Mouse (Mus musculus) MEL (cell line): ENCODE results near the gene Sipa1l3. TPM values are rescaled to one million over a fixed set of nuclear protein-coding genes. Genes with fewer than 3 reads are reported as not detected.
A peak's percentile ranks its signal among the peaks of the same experiment; 100 is the strongest.

Source experiments
- DNase-seq: peaks from one replicate; pipeline ENCODE4 v3.0.0; 2011; ENCODE audit warnings: low read depth, low spot score
- H3K27ac ChIP-seq: 2 replicates; pipeline ENCODE4 v1.5.1; 2012; ENCODE audit warnings: low read depth, mild to moderate bottlenecking, control low read depth, low read length, moderate library complexity; ENCODE audit not compliant: control insufficient read depth
- H3K27me3 ChIP-seq, 2 experiments: fragments of 150-350 bp in 1 of 2; sonication (generic) in 1 of 2; 2 replicates each; pipeline ENCODE4 v1.6.1; 2012; ENCODE audit warnings: low read length in 2 of 2, mild to moderate bottlenecking in 2 of 2, improper control_type of control experiment in 1 of 2, moderate library complexity in 1 of 2; ENCODE audit not compliant: insufficient read depth in 2 of 2, control insufficient read depth in 1 of 2
- H3K36me3 ChIP-seq, 2 experiments: 2 replicates each; pipeline ENCODE4 v1.6.1; 2012 to 2014; ENCODE audit warnings: low read length in 2 of 2, improper control_type of control experiment in 1 of 2, inconsistent platforms in 1 of 2, mild to moderate bottlenecking in 1 of 2; ENCODE audit not compliant: insufficient read depth in 2 of 2, control insufficient read depth in 1 of 2
- H3K4me1 ChIP-seq, 2 experiments: fragments of 150-350 bp in 1 of 2; sonication (generic) in 1 of 2; 2 replicates each; pipeline ENCODE4 v1.6.1; 2012; ENCODE audit warnings: low read length in 2 of 2, improper control_type of control experiment in 1 of 2, mild to moderate bottlenecking in 1 of 2; ENCODE audit not compliant: insufficient read depth in 2 of 2, control insufficient read depth in 1 of 2
- H3K4me3 ChIP-seq, 2 experiments: fragments of 150-350 bp in 1 of 2; sonication (generic) in 1 of 2; 2 replicates each; pipeline ENCODE4 v1.5.1; 2012; ENCODE audit warnings: low read depth in 2 of 2, low read length in 2 of 2, mild to moderate bottlenecking in 2 of 2, moderate library complexity in 2 of 2, control low read depth in 1 of 2, improper control_type of control experiment in 1 of 2; ENCODE audit not compliant: control insufficient read depth in 1 of 2, insufficient read depth in 1 of 2
- H3K79me2 ChIP-seq: 2 replicates; pipeline ENCODE4 v1.6.1; 2012; ENCODE audit warnings: mild to moderate bottlenecking, low read length, moderate library complexity; ENCODE audit not compliant: control insufficient read depth, poor library complexity, insufficient read depth
- H3K9ac ChIP-seq: 2 replicates; pipeline ENCODE4 v1.6.1; 2012; ENCODE audit warnings: low read depth, mild to moderate bottlenecking, control low read depth, low read length, moderate library complexity; ENCODE audit not compliant: control insufficient read depth, poor library complexity, severe bottlenecking
- H3K9me3 ChIP-seq: fragments of 150-350 bp; sonication (generic); replicated peaks from 2 replicates; pipeline ENCODE4 v1.6.1; 2012; ENCODE audit warnings: mild to moderate bottlenecking, low read length, improper control_type of control experiment, moderate library complexity; ENCODE audit not compliant: insufficient read depth
- BHLHE40 ChIP-seq: IDR thresholded peaks from 2 replicates; pipeline ENCODE4 v1.6.1; 2012; ENCODE audit warnings: low read depth, mild to moderate bottlenecking, inconsistent platforms, low read length, improper control_type of control experiment, borderline replicate concordance
- CHD1 ChIP-seq: IDR thresholded peaks from 2 replicates; pipeline ENCODE4 v1.6.1; 2012; ENCODE audit warnings: low read depth, mild to moderate bottlenecking, inconsistent platforms, low read length, improper control_type of control experiment
- CHD2 ChIP-seq: IDR thresholded peaks from 2 replicates; pipeline ENCODE4 v1.6.1; 2011; ENCODE audit warnings: low read length, improper control_type of control experiment
- CTCF ChIP-seq, 3 experiments: IDR thresholded peaks in 2 of 3; conservative IDR thresholded peaks in 1 of 3; 2 replicates each; pipeline ENCODE4 v1.5.1; 2011 to 2012; ENCODE audit warnings: low read length in 3 of 3, low read depth in 2 of 3, mild to moderate bottlenecking in 2 of 3, improper control_type of control experiment in 1 of 3, inconsistent platforms in 1 of 3, mixed read lengths in 1 of 3, moderate library complexity in 1 of 3; ENCODE audit not compliant: control insufficient read depth in 1 of 3, insufficient read depth in 1 of 3, poor library complexity in 1 of 3, severe bottlenecking in 1 of 3
- E2F4 ChIP-seq: IDR thresholded peaks from 2 replicates; pipeline ENCODE4 v1.6.1; 2011; ENCODE audit warnings: low read depth, low read length, improper control_type of control experiment, borderline replicate concordance
- ELF1 ChIP-seq: IDR thresholded peaks from 2 replicates; pipeline ENCODE4 v1.6.1; 2014; ENCODE audit warnings: low read depth, mild to moderate bottlenecking, inconsistent platforms, low read length, improper control_type of control experiment, moderate library complexity
- ETS1 ChIP-seq: IDR thresholded peaks from 2 replicates; pipeline ENCODE4 v1.6.1; 2012; ENCODE audit warnings: low read depth, mild to moderate bottlenecking, inconsistent platforms, low read length, improper control_type of control experiment, moderate library complexity
- GABPA ChIP-seq: IDR thresholded peaks from 2 replicates; pipeline ENCODE4 v1.6.1; 2012; ENCODE audit warnings: low read depth, mild to moderate bottlenecking, inconsistent platforms, low read length, improper control_type of control experiment, moderate library complexity
- GATA1 ChIP-seq: IDR thresholded peaks from 2 replicates; pipeline ENCODE4 v1.6.1; 2011; ENCODE audit warnings: low read depth, low read length, improper control_type of control experiment
- HCFC1 ChIP-seq: IDR thresholded peaks from 2 replicates; pipeline ENCODE4 v1.6.1; 2012; ENCODE audit warnings: low read depth, mild to moderate bottlenecking, inconsistent platforms, low read length, improper control_type of control experiment, moderate library complexity
- JUND ChIP-seq: IDR thresholded peaks from 2 replicates; pipeline ENCODE4 v1.6.1; 2011; ENCODE audit warnings: low read depth, mild to moderate bottlenecking, improper control_type of control experiment, low read length
- KAT2A ChIP-seq: conservative IDR thresholded peaks from 2 replicates; pipeline ENCODE4 v1.6.1; 2012; ENCODE audit warnings: low read depth, low read length, improper control_type of control experiment, inconsistent platforms
- MAFK ChIP-seq: IDR thresholded peaks from 2 replicates; pipeline ENCODE4 v1.6.1; 2011; ENCODE audit warnings: low read depth, mild to moderate bottlenecking, low read length, improper control_type of control experiment, borderline replicate concordance
- MAX ChIP-seq: IDR thresholded peaks from 2 replicates; pipeline ENCODE4 v1.6.1; 2011; ENCODE audit warnings: low read length, improper control_type of control experiment
- MAZ ChIP-seq: IDR thresholded peaks from 2 replicates; pipeline ENCODE4 v1.6.1; 2012; ENCODE audit warnings: low read depth, mild to moderate bottlenecking, inconsistent platforms, low read length, improper control_type of control experiment
- MEF2A ChIP-seq: IDR thresholded peaks from 2 replicates; pipeline ENCODE4 v1.6.1; 2014; ENCODE audit warnings: low read depth, mild to moderate bottlenecking, inconsistent platforms, low read length, improper control_type of control experiment; ENCODE audit not compliant: poor library complexity, insufficient replicate concordance, severe bottlenecking; ENCODE audit errors: extremely low read depth
- MYB ChIP-seq: IDR thresholded peaks from 2 replicates; pipeline ENCODE4 v1.6.1; 2011; ENCODE audit warnings: mild to moderate bottlenecking, low read depth, low read length, improper control_type of control experiment
- NELFE ChIP-seq: IDR thresholded peaks from 2 replicates; pipeline ENCODE4 v1.6.1; 2011; ENCODE audit warnings: low read depth, low read length, improper control_type of control experiment
- NRF1 ChIP-seq: IDR thresholded peaks from 2 replicates; pipeline ENCODE4 v1.6.1; 2014; ENCODE audit warnings: low read depth, mild to moderate bottlenecking, inconsistent platforms, low read length, improper control_type of control experiment, moderate library complexity; ENCODE audit not compliant: poor library complexity, insufficient read depth, severe bottlenecking
- POLR2A ChIP-seq, 2 experiments: IDR thresholded peaks; 2 replicates each; pipeline ENCODE4 v1.6.1; 2011 to 2012; ENCODE audit warnings: low read length in 2 of 2, mild to moderate bottlenecking in 2 of 2, control low read depth in 1 of 2, improper control_type of control experiment in 1 of 2, low read depth in 1 of 2, moderate library complexity in 1 of 2; ENCODE audit not compliant: control insufficient read depth in 1 of 2, insufficient read depth in 1 of 2, poor library complexity in 1 of 2
- POLR2AphosphoS2 ChIP-seq: IDR thresholded peaks from 2 replicates; pipeline ENCODE4 v1.6.1; 2011; ENCODE audit warnings: low read length, improper control_type of control experiment
- POLR2AphosphoS5 ChIP-seq: IDR thresholded peaks from 2 replicates; pipeline ENCODE4 v1.6.1; 2012; ENCODE audit warnings: low read depth, borderline replicate concordance, mild to moderate bottlenecking, inconsistent platforms, low read length, moderate library complexity, mixed read lengths
- RAD21 ChIP-seq: IDR thresholded peaks from 2 replicates; pipeline ENCODE4 v1.6.1; 2011; ENCODE audit warnings: mild to moderate bottlenecking, low read depth, low read length, improper control_type of control experiment
- RCOR1 ChIP-seq: IDR thresholded peaks from 2 replicates; pipeline ENCODE4 v1.6.1; 2012; ENCODE audit warnings: low read depth, mild to moderate bottlenecking, inconsistent platforms, low read length, improper control_type of control experiment
- SIN3A ChIP-seq: IDR thresholded peaks from 2 replicates; pipeline ENCODE4 v1.6.1; 2012; ENCODE audit warnings: low read length, improper control_type of control experiment, inconsistent platforms
- SMC3 ChIP-seq: IDR thresholded peaks from 2 replicates; pipeline ENCODE4 v1.6.1; 2011; ENCODE audit warnings: low read depth, low read length, improper control_type of control experiment
- TBP ChIP-seq: IDR thresholded peaks from 2 replicates; pipeline ENCODE4 v1.8.0; 2011; ENCODE audit warnings: low read depth, low read length, improper control_type of control experiment
- TCF12 ChIP-seq: IDR thresholded peaks from 2 replicates; pipeline ENCODE4 v1.6.1; 2014; ENCODE audit warnings: low read depth, mild to moderate bottlenecking, inconsistent platforms, low read length, improper control_type of control experiment, moderate library complexity
- UBTF ChIP-seq: IDR thresholded peaks from 2 replicates; pipeline ENCODE4 v1.6.1; 2012; ENCODE audit warnings: low read depth, mild to moderate bottlenecking, inconsistent platforms, low read length, improper control_type of control experiment, moderate library complexity, borderline replicate concordance; ENCODE audit not compliant: insufficient read depth
- USF1 ChIP-seq: IDR thresholded peaks from 2 replicates; pipeline ENCODE4 v1.6.1; 2014; ENCODE audit warnings: low read depth, mild to moderate bottlenecking, inconsistent platforms, low read length, improper control_type of control experiment, moderate library complexity
- USF2 ChIP-seq, 2 experiments: IDR thresholded peaks; 2 replicates each; pipeline ENCODE4 v1.6.1; 2011 to 2012; ENCODE audit warnings: improper control_type of control experiment in 2 of 2, low read length in 2 of 2, borderline replicate concordance in 1 of 2, inconsistent platforms in 1 of 2, low read depth in 1 of 2, mild to moderate bottlenecking in 1 of 2; ENCODE audit not compliant: insufficient read depth in 1 of 2
- ZC3H11A ChIP-seq: IDR thresholded peaks from 2 replicates; pipeline ENCODE4 v1.6.1; 2012; ENCODE audit warnings: low read depth, mild to moderate bottlenecking, inconsistent platforms, low read length, improper control_type of control experiment
- ZKSCAN1 ChIP-seq: IDR thresholded peaks from 2 replicates; pipeline ENCODE4 v1.6.1; 2012; ENCODE audit warnings: low read depth, mild to moderate bottlenecking, inconsistent platforms, low read length, improper control_type of control experiment, moderate library complexity
- ZMIZ1 ChIP-seq: IDR thresholded peaks from 2 replicates; pipeline ENCODE4 v1.6.1; 2012; ENCODE audit warnings: low read depth, mild to moderate bottlenecking, inconsistent platforms, low read length, improper control_type of control experiment, moderate library complexity
- ZNF384 ChIP-seq: IDR thresholded peaks from 2 replicates; pipeline ENCODE4 v1.6.1; 2012; ENCODE audit warnings: low read depth, mild to moderate bottlenecking, inconsistent platforms, low read length, improper control_type of control experiment
- polyA plus RNA-seq, 2 experiments: library from polyadenylated mRNA; stranded (reverse) in 1 of 2; unstranded in 1 of 2; fragments of >175 nt in 1 of 2; fragments of >200 nt in 1 of 2; gene quantifications; 2 replicates each; pipeline versions ENCODE4 v1.2.1 to v1.2.4; 2012; ENCODE audit warnings: low replicate concordance in 2 of 2, low read depth in 1 of 2; ENCODE audit not compliant: insufficient read length in 2 of 2, insufficient read depth in 1 of 2, missing spikeins in 1 of 2
- total RNA-seq: library from RNA; depleted of rRNA; stranded (reverse); fragments of 300-350 nt; gene quantifications from 2 replicates; pipeline ENCODE4 v1.2.3, GENCODE M21; 2012

Gene Sipa1l3
- total and polyA plus RNA-seq, 3 experiments, result 14.9 to 49.4 TPM; not detected in 1

- Histone ChIP-seq H3K4me1 (peaks cover 12 to 16% of the 10 kb centered on the region in 2 experiments), H3K27ac (peak overlapping the region; percentile 68), H3K79me2 (no peaks in the 10 kb centered on the region; the same call in none of the 2 replicates), H3K9ac (peak overlapping the region; percentile 70), H3K27me3 (no peaks in the 10 kb centered on the region), H3K9me3 (no peaks in the 10 kb centered on the region), H3K36me3 (peaks cover 0 to 11% of the 10 kb centered on the region in 2 experiments; a peak in 2 of 4 replicates), H3K4me3 (peak overlapping the region; percentile 73 to 81)
- peak; percentile 96 for DNase-seq
- TF ChIP-seq SMC3 (no peak), HCFC1 (peak; percentile 98), JUND (no peak), CHD1 (no peak), GATA1 (no peak), GABPA (no peak), MAZ (peak; percentile 70; the same call in 1 of the 2 replicates), ETS1 (peak; percentile 21; the same call in 1 of the 2 replicates), E2F4 (no peak), POLR2AphosphoS2 (peak; percentile 58; the same call in 1 of the 2 replicates), RAD21 (no peak), USF1 (peak; percentile 66; the same call in 1 of the 2 replicates), POLR2A (IDR thresholded peaks at IDR 0.05; ENCODE audit: control insufficient read depth in 1 of 2, insufficient read depth in 1 of 2, low read depth in 1 of 2, low read length in 2 of 2, poor library complexity in 1 of 2) (peak; percentile 69 to 80), BHLHE40 (peak; percentile 73; the same call in 1 of the 2 replicates), NELFE (peak; percentile 81), TCF12 (peak; percentile 28; the same call in 1 of the 2 replicates), ZKSCAN1 (no peak), CHD2 (peak; percentile 84), USF2 (IDR thresholded peaks at IDR 0.05; ENCODE audit: borderline replicate concordance in 1 of 2, insufficient read depth in 1 of 2, low read depth in 1 of 2, low read length in 2 of 2) (no peak), TBP (no peak), MAX (peak; percentile 96), UBTF (no peak), ZC3H11A (no peak), NRF1 (peak; percentile 65), MEF2A (no peak), ZMIZ1 (peak; percentile 45; the same call in 1 of the 2 replicates), SIN3A (peak; percentile 93), RCOR1 (no peak), MYB (no peak), POLR2AphosphoS5 (0 out of 2 replicates have a peak, but pooled peaks have one; percentile 21), MAFK (no peak), ELF1 (no peak), KAT2A (peak; percentile 81; the same call in 1 of the 2 replicates), ZNF384 (no peak), CTCF (IDR thresholded peaks at IDR 0.05 in 2 of 3, conservative IDR thresholded peaks at IDR 0.05 in 1 of 3; ENCODE audit: control insufficient read depth in 1 of 3, insufficient read depth in 1 of 3, low read depth in 2 of 3, low read length in 3 of 3, poor library complexity in 1 of 3, severe bottlenecking in 1 of 3) (no peak)
Measured at GRCm38 (mm10) chr7:29307350-29308104, 210.9 kb downstream of the Sipa1l3 start.
